22 mouse cellular contexts compared by ENCODE assay signal in genomic region chr5:37107611-37108010, GRCm38 (mm10). TPM values are rescaled to one million over a fixed set of nuclear protein-coding genes. Genes with fewer than 3 reads are reported as not detected.
DNase-seq lines count a peak whose midpoint lies in the region; ATAC-seq lines count a peak whose summit lies in the region.
"Had no signal": no experiment of that assay in that cellular context is flagged by ENCODE, and none has a peak within 500 bp of the region (broad histone marks: within the 10 kb centered on the region; RNA-seq: fewer than 3 reads in every experiment).

No protein-coding gene starts in this region.

- ATAC-seq in frontal cortex, adult (ENCODE audit: low TSS enrichment): peak; percentile 6; the same call in 1 of the 2 replicates
- no peak for ATAC-seq in midbrain, embryonic 16.5 days
- no peak for ATAC-seq in midbrain, embryonic 11.5 days (ENCODE audit: low FRiP score)
- ATAC-seq: forebrain, embryonic 13.5 days had no signal

- WGBS in midbrain, embryonic 16.5 days: 88% methylated on average over 6 of the region's 6 CpGs
- 88% methylated on average over 6 of the region's 6 CpGs for WGBS in midbrain, embryonic 11.5 days

- H3K27me3 ChIP-seq in midbrain, embryonic 16.5 days (ENCODE audit: control insufficient read depth, insufficient read depth, low read depth, low read length): no peaks in the 10 kb centered on the region
- no peaks in the 10 kb centered on the region for H3K27me3 ChIP-seq in midbrain, embryonic 11.5 days (ENCODE audit: control insufficient read depth, insufficient read depth, low read length)
- H3K27me3 ChIP-seq: hindbrain, embryonic 12.5 days had no signal

- DNase-seq in frontal cortex, postnatal 36 days (ENCODE audit: low spot score in 2 of 2): no peak
- no peak for DNase-seq in midbrain, embryonic 11.5 days (ENCODE audit: low spot score, missing footprints)
- peak; percentile 78 for DNase-seq in thymus, postnatal 0 days (ENCODE audit: low spot score)
- DNase-seq in thymus, postnatal 36 days: peak; percentile 33 to 68
- DNase-seq in embryo, embryonic 10 days (ENCODE audit: low spot score): no peak
- no peak for DNase-seq in kidney, postnatal 25 days
- DNase-seq: adrenal gland, postnatal 10 days; cerebellum, adult 18-20 months; cerebellum, adult 9-11 months; cerebellum, postnatal 36 days; gastrocnemius, postnatal 10 days; heart, adult 18-20 months; heart, postnatal 10 days; heart, postnatal 4 days had no signal

- no peak overlapping the region for H3K9ac ChIP-seq in midbrain, embryonic 16.5 days (ENCODE audit: low read depth, low read length)
- no peak overlapping the region for H3K9ac ChIP-seq in midbrain, embryonic 11.5 days (ENCODE audit: low read length)
- H3K9ac ChIP-seq: forebrain, embryonic 13.5 days; hindbrain, embryonic 12.5 days had no signal

- H3K4me1 ChIP-seq in midbrain, embryonic 16.5 days (ENCODE audit: control insufficient read depth, insufficient read depth, low read length): peaks cover 25% of the 10 kb centered on the region
- H3K4me1 ChIP-seq in midbrain, embryonic 11.5 days (ENCODE audit: control insufficient read depth, insufficient read depth, low read length): no peaks in the 10 kb centered on the region
- H3K4me1 ChIP-seq: heart, embryonic 10.5 days had no signal

- H3K36me3 ChIP-seq in midbrain, embryonic 16.5 days (ENCODE audit: control insufficient read depth, insufficient read depth, low read length): 0 out of 2 replicates have a peak, but pooled peaks cover 2% of the 10 kb centered on the region
- no peaks in the 10 kb centered on the region for H3K36me3 ChIP-seq in midbrain, embryonic 11.5 days (ENCODE audit: control insufficient read depth, insufficient read depth, low read length)
- H3K36me3 ChIP-seq: embryonic facial prominence, embryonic 10.5 days; heart, embryonic 10.5 days; hindbrain, embryonic 12.5 days had no signal

- H3K9me3 ChIP-seq in midbrain, embryonic 16.5 days (replicated peaks; ENCODE audit: control insufficient read depth, low read length, poor library complexity, severe bottlenecking): no peaks in the 10 kb centered on the region
- no peaks in the 10 kb centered on the region for H3K9me3 ChIP-seq in midbrain, embryonic 11.5 days (ENCODE audit: control insufficient read depth, low read length)
- H3K9me3 ChIP-seq: embryonic facial prominence, embryonic 10.5 days; forebrain, embryonic 13.5 days; heart, embryonic 10.5 days; hindbrain, embryonic 12.5 days had no signal

- peak overlapping the region; percentile 86 for H3K27ac ChIP-seq in midbrain, embryonic 16.5 days (ENCODE audit: low read length)
- no peak overlapping the region for H3K27ac ChIP-seq in midbrain, embryonic 11.5 days (ENCODE audit: low read depth, low read length)
- H3K27ac ChIP-seq: embryonic facial prominence, embryonic 10.5 days; forebrain, embryonic 13.5 days; heart, embryonic 10.5 days; hindbrain, embryonic 12.5 days had no signal

- H3K4me3 ChIP-seq in midbrain, embryonic 16.5 days (ENCODE audit: low read depth, low read length): no peak overlapping the region
- no peak overlapping the region for H3K4me3 ChIP-seq in midbrain, embryonic 11.5 days (ENCODE audit: low read depth, low read length)
- H3K4me3 ChIP-seq: embryonic facial prominence, embryonic 10.5 days; forebrain, embryonic 13.5 days; heart, embryonic 10.5 days; hindbrain, embryonic 12.5 days had no signal

- H3K4me2 ChIP-seq in midbrain, embryonic 16.5 days (ENCODE audit: low read length): no peak overlapping the region
- H3K4me2 ChIP-seq in midbrain, embryonic 11.5 days: no peak overlapping the region
- H3K4me2 ChIP-seq: forebrain, embryonic 13.5 days; hindbrain, embryonic 12.5 days had no signal

RNA-seq across cellular contexts. Expression of gene Gm1043, which starts 22.4 kb away (rescaled TPM):
- 2.3 and 3.0 TPM in 2 replicates for polyA plus RNA-seq in midbrain, embryonic 16.5 days (2015; fragmentation: Nextera tagmentation; extraction: Ambion mirVana)
- polyA plus RNA-seq in midbrain, embryonic 11.5 days (2014; fragmentation: Nextera tagmentation; extraction: Ambion mirVana): 0.04 TPM in 2 replicates
- 0.22 and 0.27 TPM in 2 replicates for polyA plus RNA-seq in thymus, postnatal 0 days (2015; fragmentation: Nextera tagmentation; extraction: Ambion mirVana)
- polyA plus RNA-seq: C2C12; embryonic facial prominence, embryonic 10.5 days; heart, embryonic 10.5 days; heart, embryonic 14.5 days had no signal

Comparison
In these comparisons a context has a peak if more than half of its experiments do, and no peak if none do; other contexts are left out.
1. DNase-seq: peak in thymus, postnatal 0 days (single experiment) and thymus, postnatal 36 days (2 of 2); none in frontal cortex, postnatal 36 days (0 of 2), midbrain, embryonic 11.5 days (single experiment), embryo, embryonic 10 days (single experiment) and kidney, postnatal 25 days (0 of 2).